Mouse (Mus musculus): ENCODE results near the gene Socs1.

Gene Socs1

DNA sequence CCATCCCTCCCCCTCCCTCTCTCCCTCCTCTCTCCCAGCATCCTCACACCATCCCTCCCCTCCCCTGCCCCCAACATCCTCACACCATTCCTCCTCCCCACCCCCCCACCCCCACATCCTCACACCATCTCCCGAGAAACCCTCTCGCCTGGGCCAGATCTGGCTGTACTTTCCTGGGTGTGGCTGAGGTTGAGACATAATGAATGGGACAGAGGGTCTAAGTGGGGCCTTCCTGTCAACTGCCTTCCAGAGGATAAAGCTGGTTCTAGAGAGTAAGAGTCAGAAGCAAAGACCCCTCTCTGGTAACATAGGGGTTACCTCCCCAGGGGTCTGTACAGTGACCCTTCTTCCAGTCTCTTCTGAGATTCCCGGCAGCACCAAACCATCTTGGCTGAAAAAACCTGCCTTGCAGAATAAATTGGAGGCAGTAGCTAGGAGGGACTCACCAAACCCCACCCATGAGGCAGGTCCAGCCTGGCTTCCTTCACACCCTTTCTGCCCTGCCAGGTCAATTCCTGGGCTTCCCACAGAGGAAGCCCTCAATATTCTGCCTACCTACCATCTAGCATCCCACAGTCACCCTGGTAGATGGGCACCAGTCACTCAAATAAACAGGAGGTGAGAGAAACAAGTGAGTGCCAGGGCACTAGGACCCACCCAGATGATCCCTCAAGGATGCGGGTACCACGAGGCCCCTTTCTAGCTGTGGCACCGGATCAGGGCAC, 21.6 kb downstream of the Socs1 start:
- no peak for DNase-seq (ENCODE audit: low spot score in 2 of 2)

DNA sequence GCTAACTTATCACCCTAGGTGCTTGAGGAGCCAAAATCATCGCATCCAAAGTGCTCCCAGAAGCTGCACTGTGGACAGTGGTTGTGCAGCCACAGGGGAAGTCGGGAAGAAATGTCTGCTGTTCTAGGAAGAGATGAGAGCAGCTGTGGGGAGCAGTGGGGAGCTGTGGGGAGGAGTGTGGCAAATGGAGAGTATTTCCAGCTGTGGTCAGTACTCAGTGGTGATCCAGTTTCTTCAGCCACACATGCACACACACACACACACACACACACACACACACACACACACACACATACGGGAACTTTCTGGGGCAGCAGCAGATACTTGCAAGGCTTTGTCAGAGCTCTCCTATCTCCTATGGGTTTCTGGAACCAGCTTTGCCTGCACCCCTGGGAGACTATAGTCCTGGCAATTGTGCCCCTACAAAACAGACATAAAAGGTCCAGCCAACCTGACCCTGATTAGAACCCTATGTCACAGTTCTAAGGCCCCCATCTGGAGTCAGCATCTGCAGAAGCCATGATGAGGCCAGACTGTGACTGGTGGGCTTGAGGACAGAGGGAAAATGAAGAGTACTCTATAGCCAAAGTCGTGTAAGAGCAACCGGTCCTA, 22.7 kb downstream of the Socs1 start:
- DNase-seq (ENCODE audit: low spot score in 2 of 2) = no peak

DNA sequence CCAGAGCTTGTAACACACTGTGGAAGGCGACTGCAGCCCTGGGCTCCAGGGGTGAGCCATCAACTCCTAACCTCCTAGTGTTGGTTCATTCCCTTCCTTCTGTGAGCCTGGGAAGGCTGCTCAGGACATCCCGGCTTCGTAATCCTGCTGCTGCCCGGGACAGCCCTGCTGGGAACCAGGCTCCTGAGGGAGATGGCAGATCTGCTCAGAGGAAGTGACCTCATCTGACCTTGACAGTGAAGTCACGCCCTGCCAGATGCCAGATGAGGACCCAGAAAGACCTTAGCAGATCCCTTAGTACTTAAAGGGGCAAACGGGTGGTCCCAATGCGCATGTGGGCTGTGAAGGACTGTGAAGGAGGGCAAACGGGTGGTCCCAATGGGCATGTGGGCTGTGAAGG, 24.2 kb downstream of the Socs1 start:
- DNase-seq (ENCODE audit: low spot score in 2 of 2) = no peak

DNA sequence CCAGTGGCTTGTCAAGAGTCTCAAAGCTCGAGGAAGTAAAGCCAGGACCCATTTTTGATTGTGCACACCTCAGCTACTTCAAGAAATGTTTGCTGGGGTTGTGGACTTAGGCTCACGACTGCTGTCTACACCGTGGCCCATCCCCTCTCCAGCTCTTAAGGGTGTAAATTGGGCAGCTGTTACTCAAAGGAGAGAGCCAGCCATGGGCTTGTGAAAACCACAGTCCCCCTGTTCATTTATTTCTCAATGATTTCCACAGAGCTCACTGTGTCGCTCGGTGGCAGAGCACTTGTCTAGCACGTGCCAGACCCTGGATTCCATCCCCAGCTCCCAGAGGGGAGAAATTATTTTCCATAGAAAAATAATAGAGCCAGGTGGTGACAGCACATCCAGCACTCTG, 29.2 kb downstream of the Socs1 start:
- no peak for DNase-seq (ENCODE audit: low spot score in 2 of 2)

DNA sequence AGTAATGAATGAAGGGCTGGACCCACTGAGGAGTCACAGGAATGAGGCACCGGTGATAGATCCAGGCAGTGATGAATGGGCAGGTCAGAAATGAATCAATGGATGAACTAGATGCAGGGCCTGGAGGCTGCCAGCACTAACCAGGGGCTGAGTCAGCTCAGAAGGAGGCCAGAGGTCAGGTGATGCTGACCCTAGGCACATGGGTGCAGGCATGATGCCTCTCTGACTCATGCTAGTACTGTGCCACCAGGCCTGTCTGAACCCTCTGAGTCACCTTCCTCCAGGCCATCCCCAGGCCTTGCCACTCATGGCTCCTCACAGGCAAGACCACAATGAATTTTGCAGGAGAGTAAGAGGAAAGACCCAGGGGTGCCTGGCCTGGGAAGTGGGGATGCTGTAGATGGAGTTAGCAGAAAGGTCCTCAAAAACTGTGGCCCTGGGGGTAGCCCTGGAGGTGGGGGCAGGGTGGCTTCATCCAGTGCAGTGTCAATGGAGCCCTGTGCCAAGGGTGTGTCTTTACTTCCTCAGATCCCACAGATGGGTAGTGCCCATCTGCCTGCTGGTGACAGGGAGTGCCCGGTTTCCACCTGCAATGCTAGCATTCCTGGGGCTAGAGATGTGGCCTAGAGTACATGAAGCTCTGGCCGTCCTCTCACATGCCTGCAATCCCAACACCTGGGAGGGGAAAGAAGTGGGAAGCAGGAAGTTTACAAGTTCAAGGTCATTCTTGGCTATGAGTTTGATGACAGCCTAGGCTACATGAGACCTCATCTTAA, 30.6 kb downstream of the Socs1 start:
- DNase-seq (ENCODE audit: low spot score in 2 of 2) = peak in 1 of 2 experiments; percentile 12

DNA sequence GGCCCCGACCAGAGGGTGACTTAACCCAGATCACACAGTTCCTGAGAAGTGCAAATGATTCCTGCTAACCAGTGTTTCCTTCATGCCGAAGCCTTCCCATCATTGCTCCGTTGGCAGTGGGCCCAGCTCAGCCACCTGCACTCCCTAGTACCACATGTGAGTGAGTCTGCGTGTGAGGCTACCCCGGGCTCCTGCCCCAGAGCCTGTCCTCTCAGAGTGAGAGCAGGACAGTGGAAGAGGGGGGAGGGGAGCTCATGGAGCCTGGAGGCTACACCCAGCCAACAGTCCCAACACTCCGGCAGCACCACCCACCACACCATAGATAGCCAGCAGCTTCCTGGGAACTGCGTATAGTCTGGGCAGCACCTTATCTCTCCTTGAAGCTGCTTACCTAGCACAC, 35.5 kb downstream of the Socs1 start:
- no peak for DNase-seq (ENCODE audit: low spot score in 2 of 2)

DNA sequence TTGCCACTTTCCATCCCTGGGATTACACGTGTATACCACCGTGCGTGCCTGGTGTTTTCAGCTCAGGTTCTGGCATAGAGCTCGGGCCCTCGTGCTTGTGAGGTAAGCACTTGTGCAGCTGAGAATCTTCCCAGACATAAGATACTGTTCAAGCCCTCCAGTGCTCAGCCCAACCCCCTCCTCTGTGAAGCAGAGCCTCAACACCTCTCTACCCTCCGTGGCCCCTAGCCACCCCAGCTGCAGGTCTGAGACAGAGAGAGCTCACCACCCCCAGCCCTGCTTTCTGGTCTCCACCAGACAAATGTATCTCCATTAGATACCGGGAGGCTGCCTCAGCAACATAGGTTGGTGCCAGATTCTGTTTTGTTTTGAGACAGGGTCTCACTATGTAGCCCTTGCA, 36.1 kb downstream of the Socs1 start:
- DNase-seq (ENCODE audit: low spot score in 2 of 2) = no peak

DNA sequence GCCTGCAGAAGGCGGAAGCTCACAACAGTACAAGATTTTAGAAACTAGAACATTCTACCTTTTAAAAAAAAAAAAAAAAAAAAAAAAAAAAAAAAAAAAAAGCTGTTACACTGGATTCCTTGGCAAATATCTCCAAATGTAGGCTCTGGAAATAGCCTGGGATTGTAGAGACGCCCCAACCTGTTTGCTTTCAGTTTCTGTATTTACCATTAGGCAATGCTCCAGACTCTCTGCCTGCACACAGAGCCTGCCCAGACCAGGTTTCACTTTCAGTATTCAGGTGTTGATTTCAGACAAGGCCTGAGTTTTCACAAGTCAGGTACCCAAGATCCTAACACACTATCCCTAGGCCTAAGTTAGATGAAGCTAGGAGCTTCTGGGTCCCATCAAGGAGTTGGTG, 44.3 kb downstream of the Socs1 start:
- peak; percentile 14 to 26 for DNase-seq (ENCODE audit: low spot score in 2 of 2)

DNA sequence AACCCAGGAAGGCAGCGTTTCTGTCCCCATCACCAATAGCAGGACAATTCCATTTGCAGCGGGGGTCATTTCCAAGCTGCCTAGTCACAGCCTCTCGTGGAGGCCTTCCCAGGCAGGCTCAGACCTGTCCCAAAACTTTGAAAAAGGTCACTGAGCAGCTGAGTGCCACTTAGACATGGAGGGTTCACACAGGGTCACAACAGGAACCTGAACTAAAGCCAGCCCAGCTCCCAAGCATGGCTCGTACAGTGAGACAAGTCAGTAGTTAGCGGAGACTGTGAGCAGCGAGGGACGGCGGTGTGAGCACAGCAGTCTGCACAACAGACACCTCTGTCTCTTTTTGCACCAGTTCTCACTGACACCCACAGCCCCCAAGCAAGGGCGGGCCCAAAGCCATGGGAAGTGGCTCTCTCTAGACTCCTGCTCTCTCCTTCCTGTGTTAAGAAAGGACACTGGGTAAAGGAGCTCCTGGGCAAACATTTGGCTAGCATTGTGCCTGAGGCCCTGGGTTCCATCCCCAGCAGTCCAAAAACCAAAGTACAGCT, 45.4 kb downstream of the Socs1 start:
- peak in 1 of 2 experiments; percentile 14 for DNase-seq (ENCODE audit: low spot score in 2 of 2)

DNA sequence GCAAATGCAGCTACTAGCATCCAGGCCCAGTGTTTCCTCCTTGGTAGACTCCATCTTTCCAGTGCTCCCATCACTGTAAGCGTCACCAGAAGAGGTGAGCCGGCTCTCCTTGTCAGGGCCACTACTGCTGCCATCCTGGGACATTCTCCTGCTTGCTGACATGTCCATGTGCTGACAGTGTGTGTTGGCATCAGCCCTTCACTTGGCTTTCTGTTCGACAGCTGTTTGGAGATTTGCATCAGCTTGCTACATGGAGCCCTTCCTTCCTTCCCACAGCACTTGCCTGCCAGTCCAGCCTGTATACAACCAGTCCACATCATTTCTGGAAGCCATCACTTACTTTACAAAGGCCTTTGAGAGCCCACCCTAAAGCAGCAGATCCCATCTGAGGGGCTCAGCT, 46.5 kb downstream of the Socs1 start:
- no peak for DNase-seq (ENCODE audit: low spot score in 2 of 2)

DNA sequence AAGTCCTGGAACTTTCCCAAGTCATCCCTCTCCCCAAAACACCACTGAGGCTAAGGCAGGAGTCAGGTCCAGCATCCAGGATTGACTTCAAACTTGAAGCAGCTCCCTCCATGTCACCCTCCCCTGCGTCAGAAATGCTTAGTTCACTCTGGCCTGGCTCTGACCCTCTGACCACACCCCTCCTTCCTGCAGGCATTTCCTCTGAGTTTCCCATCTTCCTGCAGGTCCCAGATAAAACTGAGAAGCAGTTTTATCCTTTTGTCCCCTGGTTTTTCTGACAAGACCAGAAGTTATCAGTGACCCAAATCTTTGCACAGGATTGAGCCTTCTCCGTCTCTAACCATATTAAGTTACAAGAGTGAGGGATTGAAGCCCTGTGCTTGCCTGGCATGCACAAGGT, 47.8 kb downstream of the Socs1 start:
- no peak for DNase-seq (ENCODE audit: low spot score in 2 of 2)

DNA sequence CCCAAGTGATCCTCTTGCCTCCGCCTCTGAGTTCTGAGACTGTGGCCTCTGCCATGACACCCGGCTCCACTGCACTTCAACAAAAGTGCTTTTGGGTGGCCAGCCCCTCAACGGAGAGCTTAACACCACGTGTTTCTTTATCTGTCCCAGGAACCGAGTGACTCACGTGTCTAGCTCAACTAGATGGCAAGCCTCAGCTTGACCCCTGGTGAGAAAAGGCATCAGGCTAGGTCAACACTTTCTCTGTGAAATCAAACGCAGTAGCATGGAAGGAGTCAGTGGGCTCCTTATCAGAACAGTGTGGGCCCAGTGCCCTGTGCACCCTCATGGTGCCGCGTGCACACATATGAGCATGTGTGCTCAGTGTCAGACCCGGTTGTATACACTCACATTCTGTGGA, 49.0 kb downstream of the Socs1 start:
- no peak for DNase-seq (ENCODE audit: low spot score in 2 of 2)

DNA sequence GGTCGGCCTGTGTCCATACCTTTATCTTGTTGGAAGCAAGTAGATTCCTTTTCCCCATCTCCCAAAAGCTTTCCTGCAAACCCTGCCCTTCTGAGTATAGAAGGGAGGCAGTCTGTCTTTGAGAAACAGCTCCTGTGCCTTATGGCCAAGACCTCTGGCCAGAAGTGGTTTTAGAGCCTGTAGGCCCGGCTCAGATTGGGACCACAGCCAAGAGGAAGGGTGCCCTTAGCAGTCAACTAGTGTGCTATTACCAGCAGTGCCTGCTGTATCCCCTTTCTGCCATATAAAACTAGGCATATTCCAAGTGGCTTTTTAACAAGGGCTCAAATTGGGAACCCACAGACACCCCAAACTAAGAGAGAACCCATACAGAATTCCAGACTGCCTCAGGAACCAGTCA, 49.6 kb downstream of the Socs1 start:
- no peak for DNase-seq (ENCODE audit: low spot score in 2 of 2)

DNA sequence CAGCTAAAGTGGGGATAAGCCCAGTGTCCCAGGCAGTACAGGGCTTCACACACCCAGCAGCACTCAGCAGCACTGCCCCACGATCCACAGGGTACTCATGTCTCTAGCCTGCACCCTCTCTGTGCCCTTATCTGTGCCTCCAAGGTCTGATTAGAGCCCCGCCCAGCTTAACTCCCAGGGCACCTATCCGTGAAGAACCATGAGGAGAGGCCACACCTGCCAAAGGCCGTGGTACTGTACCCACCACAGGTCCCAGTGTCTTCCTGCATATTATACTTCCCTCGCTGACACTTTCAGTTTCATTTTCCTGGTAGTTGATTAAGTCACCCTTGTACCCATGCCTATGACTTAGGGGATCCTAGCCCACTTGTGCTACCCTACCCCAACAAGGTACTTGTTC, 52.9 kb downstream of the Socs1 start:
- peak in 1 of 2 experiments; percentile 12 for DNase-seq (ENCODE audit: low spot score in 2 of 2)

Data from natural killer cell, adult 2 months (primary cell).